Mouse (Mus musculus) bone marrow, adult 2 months (tissue): ENCODE data around the gene Banp.

Source experiments
- CTCF ChIP-seq: fragments of 200-500 bp; IDR thresholded peaks from 2 replicates; pipeline ENCODE4 v1.5.1; 2011; ENCODE audit warnings: low read length, control low read depth; ENCODE audit not compliant: control insufficient read depth, insufficient read depth
- POLR2A ChIP-seq: fragments of 200-500 bp; IDR thresholded peaks from 2 replicates; pipeline ENCODE4 v1.6.1; 2011; ENCODE audit warnings: low read depth, mild to moderate bottlenecking, control low read depth, low read length, borderline replicate concordance; ENCODE audit not compliant: control insufficient read depth

GRCm38 (mm10) chr8:122036325-122036724, 86.8 kb downstream of the Banp start:
- no peak for TF ChIP-seq CTCF
- no peak for TF ChIP-seq POLR2A
